Mouse (Mus musculus) midbrain, postnatal 0 days (tissue): ENCODE measurements around the gene Prss16. TPM values are rescaled to one million over a fixed set of nuclear protein-coding genes. Genes with fewer than 3 reads are reported as not detected.

Source experiments
- ATAC-seq: fragments of 200-750 bp; cut with Nextera tagmentation; 2 replicates; pipeline ENCODE4 v1.8.0; 2017; ENCODE audit warnings: moderate number of reproducible peaks, mild to moderate bottlenecking, moderate TSS enrichment, moderate library complexity; ENCODE audit not compliant: low FRiP score
- DNase-seq: peaks from one replicate; pipeline ENCODE4 v3.0.0-alpha.2; 2015; ENCODE audit warnings: low spot score
- H3K27ac ChIP-seq: fragments of 300-500 bp; sonication (generic); 2 replicates; pipeline ENCODE4 v1.5.1; 2014; ENCODE audit warnings: low read depth, mild to moderate bottlenecking, low read length, mixed read lengths
- H3K27me3 ChIP-seq: fragments of 300-500 bp; sonication (generic); 2 replicates; pipeline ENCODE4 v1.6.1; 2014; ENCODE audit warnings: low read length, control low read depth, mixed read lengths; ENCODE audit not compliant: insufficient read depth
- H3K36me3 ChIP-seq: fragments of 300-500 bp; sonication (generic); 2 replicates; pipeline ENCODE4 v1.6.1; 2014; ENCODE audit warnings: low read length, control low read depth, mixed read lengths; ENCODE audit not compliant: insufficient read depth
- H3K4me1 ChIP-seq: fragments of 300-500 bp; sonication (generic); 2 replicates; pipeline ENCODE4 v1.6.1; 2014; ENCODE audit warnings: mild to moderate bottlenecking, control low read depth, antibody characterized with exemption, low read length, mixed read lengths; ENCODE audit not compliant: insufficient read depth
- H3K4me2 ChIP-seq: fragments of 300-500 bp; sonication (generic); 2 replicates; pipeline ENCODE4 v1.6.1; 2014; ENCODE audit warnings: low read depth, mild to moderate bottlenecking, low read length, mixed read lengths; ENCODE audit not compliant: poor library complexity, severe bottlenecking
- H3K4me3 ChIP-seq: fragments of 300-500 bp; sonication (generic); 2 replicates; pipeline ENCODE4 v1.5.1; 2014; ENCODE audit warnings: low read depth, mild to moderate bottlenecking, low read length, moderate library complexity
- H3K9ac ChIP-seq: fragments of 300-500 bp; sonication (generic); replicated peaks from 2 replicates; pipeline ENCODE4 v1.6.1; 2014; ENCODE audit warnings: mild to moderate bottlenecking, low read length, moderate library complexity, mixed read lengths; ENCODE audit not compliant: poor library complexity, severe bottlenecking
- H3K9me3 ChIP-seq: fragments of 300-500 bp; sonication (generic); 2 replicates; pipeline ENCODE4 v1.6.1; 2016; ENCODE audit warnings: low read length, control low read depth
- CTCF ChIP-seq: IDR thresholded peaks from 2 replicates; pipeline ENCODE4 v1.5.1; 2016; ENCODE audit warnings: antibody characterized with exemption, mild to moderate bottlenecking
- WGBS: fragments of 180-500 bp; shearing (Covaris S2); extraction: QIAGEN DNeasy Blood & Tissue Kit; methylation state at CpG from one replicate; pipeline ENCODE4 v1.1.7; 2014; 5-methylcytosine and 5-hydroxymethylcytosine counted together
- polyA plus RNA-seq: library from polyadenylated mRNA; unstranded; fragments of >200 nt; fragmentation: Nextera tagmentation; extraction: Ambion mirVana; gene quantifications from 2 replicates; pipeline ENCODE4 v1.2.1, GENCODE M21; 2015
- total RNA-seq: library from RNA; depleted of rRNA; stranded (reverse); fragments of >200 nt; gene quantifications from 2 replicates; pipeline ENCODE4 v1.2.3, GENCODE M21; 2014

The Prss16 gene
- total and polyA plus RNA-seq, 2 experiments from 2014 or later = 1.6 TPM; not detected in 1

- DNase-seq (peak; percentile 83), ATAC-seq (peak; percentile 67; the same call in 1 of the 2 replicates)
- no peak for TF ChIP-seq CTCF
- H3K4me3 ChIP-seq = peak overlapping the region; percentile 32
- H3K36me3 ChIP-seq = no peaks in the 10 kb centered on the region
- H3K27me3 ChIP-seq = peaks cover 21% of the 10 kb centered on the region
- H3K27ac ChIP-seq = no peak overlapping the region
- H3K4me2 ChIP-seq = peak overlapping the region; percentile 48
- no peak overlapping the region for H3K9ac ChIP-seq
- no peaks in the 10 kb centered on the region for H3K4me1 ChIP-seq
- no peaks in the 10 kb centered on the region for H3K9me3 ChIP-seq
- 1% methylated on average over 9 of the region's 9 CpGs for WGBS
Measured at GRCm38 (mm10) chr13:22022241-22022640, 12.7 kb upstream of the Prss16 start.

GRCm38 (mm10) chr13:22021581-22021980 is 12.0 kb upstream of the Prss16 start:
- Histone ChIP-seq H3K4me3 (peak overlapping the region; percentile 32), H3K36me3 (no peaks in the 10 kb centered on the region), H3K27ac (no peak overlapping the region), H3K4me1 (no peaks in the 10 kb centered on the region), H3K27me3 (peaks cover 23% of the 10 kb centered on the region), H3K9me3 (no peaks in the 10 kb centered on the region), H3K4me2 (peak overlapping the region; percentile 48), H3K9ac (no peak overlapping the region)
- under 1% methylated on average over 11 of the region's 11 CpGs for WGBS
- ATAC-seq (no peak), DNase-seq (no peak)
- TF ChIP-seq CTCF = no peak

- peak; percentile 60 for DNase-seq
- under 1% methylated on average over 8 of the region's 8 CpGs for WGBS
Measured at GRCm38 (mm10) chr13:22020901-22021339, 11.4 kb upstream of the Prss16 start.

GRCm38 (mm10) chr13:22019934-22020835 is 10.6 kb upstream of the Prss16 start:
- DNase-seq (no peak), ATAC-seq (no peak)
- no peak for TF ChIP-seq CTCF
- Histone ChIP-seq H3K4me2 (peak overlapping the region; percentile 45), H3K36me3 (no peaks in the 10 kb centered on the region), H3K27me3 (peaks cover 34% of the 10 kb centered on the region), H3K9me3 (no peaks in the 10 kb centered on the region), H3K4me3 (peak overlapping the region; percentile 29), H3K27ac (no peak overlapping the region), H3K4me1 (no peaks in the 10 kb centered on the region), H3K9ac (no peak overlapping the region)
- WGBS = 2% methylated on average over 44 of the region's 44 CpGs

More at GRCm38 (mm10) chr13:22020901-22021339, 11.4 kb upstream of the Prss16 start:
- no peaks in the 10 kb centered on the region for H3K9me3 ChIP-seq
- ATAC-seq = no peak; the same call in 1 of the 2 replicates
- no peak for TF ChIP-seq CTCF
- H3K36me3 ChIP-seq = no peaks in the 10 kb centered on the region
- no peak overlapping the region for H3K9ac ChIP-seq
- H3K4me3 ChIP-seq = peak overlapping the region; percentile 32
- no peak overlapping the region for H3K27ac ChIP-seq
- peak overlapping the region; percentile 48 for H3K4me2 ChIP-seq
- peaks cover 29% of the 10 kb centered on the region for H3K27me3 ChIP-seq
- H3K4me1 ChIP-seq = no peaks in the 10 kb centered on the region

- H3K27me3 ChIP-seq = peaks cover 64% of the 10 kb centered on the region
- H3K36me3 ChIP-seq = no peaks in the 10 kb centered on the region
- no peak for TF ChIP-seq CTCF
- H3K9ac ChIP-seq = no peak overlapping the region
- WGBS = 16% methylated on average over 27 of the region's 27 CpGs
- no peak overlapping the region for H3K4me3 ChIP-seq
- H3K9me3 ChIP-seq = no peaks in the 10 kb centered on the region
- ATAC-seq (0 out of 2 replicates have a peak, but pooled peaks have one; percentile 60), DNase-seq (peak; percentile 74)
- no peak overlapping the region for H3K4me2 ChIP-seq
- H3K4me1 ChIP-seq = no peaks in the 10 kb centered on the region
- H3K27ac ChIP-seq = no peak overlapping the region
Measured at GRCm38 (mm10) chr13:22015479-22016450, 6.2 kb upstream of the Prss16 start.
